Mouse (Mus musculus): ENCODE results near the gene Slc2a13. TPM values are rescaled to one million over a fixed set of nuclear protein-coding genes. Genes with fewer than 3 reads are reported as not detected.

Slc2a13 gene
- polyA plus RNA-seq, 1 experiment from 2014 or later = 3.8 TPM

- no peaks in the 10 kb centered on the region for H3K27me3 ChIP-seq (ENCODE audit: control insufficient read depth, insufficient read depth, low read depth, low read length)
- no peaks in the 10 kb centered on the region for H3K36me3 ChIP-seq (ENCODE audit: control insufficient read depth, insufficient read depth, low read length)
- peak overlapping the region; percentile 84 for H3K27ac ChIP-seq (ENCODE audit: low read length)
- under 1% methylated on average over 72 of the region's 91 CpGs for WGBS
- peak overlapping the region; percentile 91 for H3K9ac ChIP-seq (ENCODE audit: low read depth, low read length)
- peaks cover 15% of the 10 kb centered on the region; the same call in 1 of the 2 replicates for H3K4me1 ChIP-seq (ENCODE audit: control insufficient read depth, insufficient read depth, low read length)
- peak overlapping the region; percentile 87 for H3K4me2 ChIP-seq (ENCODE audit: low read length)
- H3K9me3 ChIP-seq (replicated peaks; ENCODE audit: control insufficient read depth, low read length, poor library complexity, severe bottlenecking) = no peaks in the 10 kb centered on the region
- ATAC-seq = peak; percentile 87
- peak overlapping the region; percentile 84 for H3K4me3 ChIP-seq (ENCODE audit: low read depth, low read length)
These were observed 516 bp downstream of the Slc2a13 start for GRCm38 (mm10) chr15:91572421-91573069.

GRCm38 (mm10) chr15:91571981-91572380, 1.1 kb downstream of the Slc2a13 start:
- WGBS = 5% methylated on average over 8 of the region's 8 CpGs
- H3K27ac ChIP-seq (ENCODE audit: low read length) = no peak overlapping the region
- peak overlapping the region; percentile 91 for H3K9ac ChIP-seq (ENCODE audit: low read depth, low read length)
- peak overlapping the region; percentile 87 for H3K4me2 ChIP-seq (ENCODE audit: low read length)
- H3K4me3 ChIP-seq (ENCODE audit: low read depth, low read length) = peak overlapping the region; percentile 84
- H3K9me3 ChIP-seq (replicated peaks; ENCODE audit: control insufficient read depth, low read length, poor library complexity, severe bottlenecking) = no peaks in the 10 kb centered on the region
- no peak for ATAC-seq
- peaks cover 15% of the 10 kb centered on the region; the same call in 1 of the 2 replicates for H3K4me1 ChIP-seq (ENCODE audit: control insufficient read depth, insufficient read depth, low read length)
- no peaks in the 10 kb centered on the region for H3K36me3 ChIP-seq (ENCODE audit: control insufficient read depth, insufficient read depth, low read length)
- no peaks in the 10 kb centered on the region for H3K27me3 ChIP-seq (ENCODE audit: control insufficient read depth, insufficient read depth, low read depth, low read length)

- Histone ChIP-seq H3K9ac (ENCODE audit: low read depth, low read length) (no peak overlapping the region), H3K27me3 (ENCODE audit: control insufficient read depth, insufficient read depth, low read depth, low read length) (no peaks in the 10 kb centered on the region), H3K9me3 (replicated peaks; ENCODE audit: control insufficient read depth, low read length, poor library complexity, severe bottlenecking) (no peaks in the 10 kb centered on the region), H3K4me1 (ENCODE audit: control insufficient read depth, insufficient read depth, low read length) (peaks cover 13% of the 10 kb centered on the region; the same call in 1 of the 2 replicates), H3K27ac (ENCODE audit: low read length) (no peak overlapping the region), H3K36me3 (ENCODE audit: control insufficient read depth, insufficient read depth, low read length) (no peaks in the 10 kb centered on the region), H3K4me3 (ENCODE audit: low read depth, low read length) (no peak overlapping the region), H3K4me2 (ENCODE audit: low read length) (no peak overlapping the region)
- 75% methylated on average over 8 of the region's 8 CpGs for WGBS
- no peak for ATAC-seq
These were observed 6.3 kb downstream of the Slc2a13 start for GRCm38 (mm10) chr15:91566784-91567183.

GRCm38 (mm10) chr15:91565025-91565605, 7.9 kb downstream of the Slc2a13 start:
- H3K4me3 ChIP-seq (ENCODE audit: low read depth, low read length) = no peak overlapping the region
- H3K36me3 ChIP-seq (ENCODE audit: control insufficient read depth, insufficient read depth, low read length) = no peaks in the 10 kb centered on the region
- H3K4me1 ChIP-seq (ENCODE audit: control insufficient read depth, insufficient read depth, low read length) = no peaks in the 10 kb centered on the region
- H3K27ac ChIP-seq (ENCODE audit: low read length) = no peak overlapping the region
- no peaks in the 10 kb centered on the region for H3K27me3 ChIP-seq (ENCODE audit: control insufficient read depth, insufficient read depth, low read depth, low read length)
- no peak for ATAC-seq
- H3K9me3 ChIP-seq (replicated peaks; ENCODE audit: control insufficient read depth, low read length, poor library complexity, severe bottlenecking) = no peaks in the 10 kb centered on the region
- WGBS = 94% methylated on average over 11 of the region's 11 CpGs
- H3K9ac ChIP-seq (ENCODE audit: low read depth, low read length) = no peak overlapping the region
- no peak overlapping the region for H3K4me2 ChIP-seq (ENCODE audit: low read length)

- H3K4me2 ChIP-seq (ENCODE audit: low read length) = no peak overlapping the region
- H3K9me3 ChIP-seq (replicated peaks; ENCODE audit: control insufficient read depth, low read length, poor library complexity, severe bottlenecking) = no peaks in the 10 kb centered on the region
- H3K4me3 ChIP-seq (ENCODE audit: low read depth, low read length) = no peak overlapping the region
- no peak for ATAC-seq
- no peak overlapping the region for H3K9ac ChIP-seq (ENCODE audit: low read depth, low read length)
- H3K27me3 ChIP-seq (ENCODE audit: control insufficient read depth, insufficient read depth, low read depth, low read length) = no peaks in the 10 kb centered on the region
- WGBS = 76% methylated on average over 6 of the region's 6 CpGs
- H3K36me3 ChIP-seq (ENCODE audit: control insufficient read depth, insufficient read depth, low read length) = no peaks in the 10 kb centered on the region
- H3K27ac ChIP-seq (ENCODE audit: low read length) = no peak overlapping the region
- H3K4me1 ChIP-seq (ENCODE audit: control insufficient read depth, insufficient read depth, low read length) = no peaks in the 10 kb centered on the region
These were observed 11.3 kb downstream of the Slc2a13 start for GRCm38 (mm10) chr15:91561728-91562127.

GRCm38 (mm10) chr15:91555336-91555736, 17.7 kb downstream of the Slc2a13 start:
- no peaks in the 10 kb centered on the region for H3K9me3 ChIP-seq (replicated peaks; ENCODE audit: control insufficient read depth, low read length, poor library complexity, severe bottlenecking)
- ATAC-seq = no peak
- H3K4me1 ChIP-seq (ENCODE audit: control insufficient read depth, insufficient read depth, low read length) = no peaks in the 10 kb centered on the region
- WGBS = 78% methylated on average over 6 of the region's 6 CpGs
- no peaks in the 10 kb centered on the region for H3K27me3 ChIP-seq (ENCODE audit: control insufficient read depth, insufficient read depth, low read depth, low read length)
- H3K4me3 ChIP-seq (ENCODE audit: low read depth, low read length) = no peak overlapping the region
- H3K9ac ChIP-seq (ENCODE audit: low read depth, low read length) = no peak overlapping the region
- H3K4me2 ChIP-seq (ENCODE audit: low read length) = no peak overlapping the region
- no peaks in the 10 kb centered on the region for H3K36me3 ChIP-seq (ENCODE audit: control insufficient read depth, insufficient read depth, low read length)
- H3K27ac ChIP-seq (ENCODE audit: low read length) = no peak overlapping the region

GRCm38 (mm10) chr15:91548586-91549268, 24.3 kb downstream of the Slc2a13 start:
- WGBS = 60% methylated on average over 12 of the region's 12 CpGs
- H3K4me2 ChIP-seq (ENCODE audit: low read length) = no peak overlapping the region
- no peaks in the 10 kb centered on the region for H3K27me3 ChIP-seq (ENCODE audit: control insufficient read depth, insufficient read depth, low read depth, low read length)
- no peak for ATAC-seq
- no peaks in the 10 kb centered on the region for H3K9me3 ChIP-seq (replicated peaks; ENCODE audit: control insufficient read depth, low read length, poor library complexity, severe bottlenecking)
- H3K9ac ChIP-seq (ENCODE audit: low read depth, low read length) = no peak overlapping the region
- no peaks in the 10 kb centered on the region for H3K4me1 ChIP-seq (ENCODE audit: control insufficient read depth, insufficient read depth, low read length)
- H3K27ac ChIP-seq (ENCODE audit: low read length) = no peak overlapping the region
- no peaks in the 10 kb centered on the region for H3K36me3 ChIP-seq (ENCODE audit: control insufficient read depth, insufficient read depth, low read length)
- no peak overlapping the region for H3K4me3 ChIP-seq (ENCODE audit: low read depth, low read length)

GRCm38 (mm10) chr15:91544586-91544985, 28.5 kb downstream of the Slc2a13 start:
- no peaks in the 10 kb centered on the region for H3K36me3 ChIP-seq (ENCODE audit: control insufficient read depth, insufficient read depth, low read length)
- H3K4me2 ChIP-seq (ENCODE audit: low read length) = no peak overlapping the region
- no peak overlapping the region for H3K9ac ChIP-seq (ENCODE audit: low read depth, low read length)
- H3K9me3 ChIP-seq (replicated peaks; ENCODE audit: control insufficient read depth, low read length, poor library complexity, severe bottlenecking) = no peaks in the 10 kb centered on the region
- H3K4me1 ChIP-seq (ENCODE audit: control insufficient read depth, insufficient read depth, low read length) = no peaks in the 10 kb centered on the region
- 77% methylated on average over 4 of the region's 4 CpGs for WGBS
- H3K27me3 ChIP-seq (ENCODE audit: control insufficient read depth, insufficient read depth, low read depth, low read length) = no peaks in the 10 kb centered on the region
- no peak overlapping the region for H3K4me3 ChIP-seq (ENCODE audit: low read depth, low read length)
- no peak overlapping the region for H3K27ac ChIP-seq (ENCODE audit: low read length)
- ATAC-seq = no peak

- no peaks in the 10 kb centered on the region for H3K9me3 ChIP-seq (replicated peaks; ENCODE audit: control insufficient read depth, low read length, poor library complexity, severe bottlenecking)
- no peak overlapping the region for H3K4me2 ChIP-seq (ENCODE audit: low read length)
- no peak overlapping the region for H3K27ac ChIP-seq (ENCODE audit: low read length)
- no peak overlapping the region for H3K4me3 ChIP-seq (ENCODE audit: low read depth, low read length)
- ATAC-seq = no peak
- no peaks in the 10 kb centered on the region for H3K27me3 ChIP-seq (ENCODE audit: control insufficient read depth, insufficient read depth, low read depth, low read length)
- H3K9ac ChIP-seq (ENCODE audit: low read depth, low read length) = no peak overlapping the region
- no peaks in the 10 kb centered on the region for H3K36me3 ChIP-seq (ENCODE audit: control insufficient read depth, insufficient read depth, low read length)
- H3K4me1 ChIP-seq (ENCODE audit: control insufficient read depth, insufficient read depth, low read length) = no peaks in the 10 kb centered on the region
These were observed 34.6 kb downstream of the Slc2a13 start for GRCm38 (mm10) chr15:91538439-91538838.
